Mouse (Mus musculus) heart, embryonic 12.5 days (tissue): ENCODE results near the gene Tlr9. TPM values are rescaled to one million over a fixed set of nuclear protein-coding genes. Genes with fewer than 3 reads are reported as not detected.

ENCODE experiments used
- ATAC-seq: fragments of 200-750 bp; cut with Nextera tagmentation; 2 replicates; pipeline ENCODE4 v1.8.0; 2017; ENCODE audit warnings: moderate TSS enrichment, moderate library complexity; ENCODE audit not compliant: insufficient number of reproducible peaks, low FRiP score
- H3K27ac ChIP-seq: fragments of 300-500 bp; sonication (generic); 2 replicates; pipeline ENCODE4 v1.5.1; 2016; ENCODE audit warnings: mild to moderate bottlenecking, moderate library complexity; ENCODE audit not compliant: poor library complexity, severe bottlenecking
- H3K27me3 ChIP-seq: fragments of 300-500 bp; sonication (generic); replicated peaks from 2 replicates; pipeline ENCODE4 v1.6.1; 2016; ENCODE audit warnings: mild to moderate bottlenecking, moderate library complexity
- H3K36me3 ChIP-seq: fragments of 300-500 bp; sonication (generic); 2 replicates; pipeline ENCODE4 v1.6.1; 2016; ENCODE audit warnings: mild to moderate bottlenecking, moderate library complexity
- H3K4me1 ChIP-seq: fragments of 300-500 bp; sonication (generic); replicated peaks from 2 replicates; pipeline ENCODE4 v1.6.1; 2016; ENCODE audit warnings: mild to moderate bottlenecking
- H3K4me2 ChIP-seq: fragments of 300-500 bp; sonication (generic); 2 replicates; pipeline ENCODE4 v1.6.1; 2016; ENCODE audit warnings: mild to moderate bottlenecking, moderate library complexity
- H3K4me3 ChIP-seq: fragments of 300-500 bp; sonication (generic); 2 replicates; pipeline ENCODE4 v1.5.1; 2016; ENCODE audit warnings: mild to moderate bottlenecking
- H3K9ac ChIP-seq: fragments of 300-500 bp; sonication (generic); 2 replicates; pipeline ENCODE4 v1.6.1; 2016; ENCODE audit warnings: mild to moderate bottlenecking, moderate library complexity
- H3K9me3 ChIP-seq: fragments of 300-500 bp; sonication (generic); replicated peaks from 2 replicates; pipeline ENCODE4 v1.6.1; 2016; ENCODE audit warnings: mild to moderate bottlenecking, moderate library complexity
- WGBS: fragments of 180-500 bp; shearing (Covaris S2); methylation state at CpG from one replicate; pipeline ENCODE4 v1.1.7; 2016; 5-methylcytosine and 5-hydroxymethylcytosine counted together
- polyA plus RNA-seq: library from polyadenylated mRNA; unstranded; fragments of >200 nt; fragmentation: Nextera tagmentation; extraction: Ambion mirVana; gene quantifications from 2 replicates; pipeline ENCODE4 v1.2.1, GENCODE M21; 2016

Gene Tlr9
- polyA plus RNA-seq, 1 experiment from 2014 or later: not detected

DNA sequence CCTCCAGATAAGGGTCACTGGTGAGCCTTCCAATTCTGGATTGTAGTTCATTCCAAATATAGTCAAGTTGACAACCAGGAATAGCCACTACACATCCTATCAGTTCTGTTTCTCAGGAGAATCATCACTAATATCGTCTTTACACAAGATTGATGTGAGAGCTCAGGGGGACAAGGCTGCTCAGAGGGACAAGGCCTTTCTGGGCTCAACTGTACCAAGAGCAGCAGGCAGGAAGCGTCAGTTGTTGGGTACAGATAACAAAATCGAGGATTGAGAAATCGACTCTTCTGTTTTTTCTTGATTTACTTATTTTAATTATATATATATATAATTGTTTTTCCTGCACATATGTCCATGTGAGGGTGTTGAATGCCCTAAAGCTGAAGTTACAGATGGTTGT lies 36.0 kb downstream of the Tlr9 start:
- H3K27me3 ChIP-seq: no peaks in the 10 kb centered on the region
- H3K36me3 ChIP-seq: no peaks in the 10 kb centered on the region
- ATAC-seq: no peak
- H3K4me2 ChIP-seq: no peak overlapping the region
- H3K27ac ChIP-seq: no peak overlapping the region
- no peak overlapping the region for H3K4me3 ChIP-seq
- H3K9me3 ChIP-seq: no peaks in the 10 kb centered on the region
- no peaks in the 10 kb centered on the region for H3K4me1 ChIP-seq
- H3K9ac ChIP-seq: no peak overlapping the region
- 72% methylated on average over 4 of the region's 4 CpGs for WGBS

DNA sequence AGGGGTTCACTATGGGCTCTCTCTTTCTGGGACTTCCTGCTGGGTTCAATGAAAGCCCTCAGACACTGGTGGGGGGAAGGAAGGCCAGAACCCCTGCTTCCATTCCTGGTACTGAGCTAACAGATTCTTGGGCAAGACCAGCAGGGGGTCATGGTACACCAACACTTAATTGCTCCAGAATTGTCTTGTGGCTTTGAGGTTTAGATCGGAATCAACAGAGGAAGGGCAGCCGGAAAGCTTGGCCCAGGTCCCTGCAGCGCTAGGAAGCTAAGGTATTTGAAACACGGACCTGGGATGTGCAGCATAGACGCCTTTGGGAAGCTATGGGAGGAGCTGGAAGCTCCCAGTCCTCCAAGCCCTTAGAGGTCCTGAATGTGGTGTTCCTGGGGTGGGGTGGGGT lies 36.6 kb downstream of the Tlr9 start:
- no peak for ATAC-seq
- H3K27me3 ChIP-seq: no peaks in the 10 kb centered on the region

DNA sequence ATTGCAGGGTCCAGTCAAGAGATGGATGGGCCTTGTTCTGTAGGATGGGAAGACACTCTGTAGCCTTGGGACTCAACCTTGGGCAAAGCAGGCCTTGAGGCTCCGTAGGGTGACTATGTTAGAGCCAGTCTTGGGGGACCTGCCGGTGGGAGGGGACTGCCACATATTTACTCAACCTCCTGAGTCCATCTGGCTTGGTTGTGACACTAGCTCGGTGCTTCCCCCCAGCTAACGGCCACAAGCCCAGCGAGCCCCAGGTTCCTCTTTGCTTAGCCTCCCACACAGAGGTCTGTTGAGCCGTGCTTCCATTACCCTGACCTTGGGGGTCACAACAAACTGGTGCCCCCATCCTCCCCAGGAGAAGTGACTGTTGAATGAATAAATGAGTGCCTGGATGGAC lies 38.7 kb downstream of the Tlr9 start:
- Histone ChIP-seq H3K9me3 (no peaks in the 10 kb centered on the region), H3K4me2 (no peak overlapping the region), H3K9ac (no peak overlapping the region), H3K36me3 (no peaks in the 10 kb centered on the region), H3K27ac (no peak overlapping the region), H3K4me1 (no peaks in the 10 kb centered on the region; the same call in 1 of the 2 replicates), H3K4me3 (no peak overlapping the region), H3K27me3 (no peaks in the 10 kb centered on the region)
- no peak for ATAC-seq
- WGBS: 85% methylated on average over 6 of the region's 6 CpGs

More for the DNA sequence above, 36.6 kb downstream of the Tlr9 start:
- H3K36me3 ChIP-seq: no peaks in the 10 kb centered on the region
- WGBS: 64% methylated on average over 5 of the region's 5 CpGs
- no peak overlapping the region for H3K27ac ChIP-seq
- no peak overlapping the region for H3K4me3 ChIP-seq
- no peaks in the 10 kb centered on the region for H3K9me3 ChIP-seq
- H3K4me1 ChIP-seq: no peaks in the 10 kb centered on the region
- no peak overlapping the region for H3K4me2 ChIP-seq
- no peak overlapping the region for H3K9ac ChIP-seq

DNA sequence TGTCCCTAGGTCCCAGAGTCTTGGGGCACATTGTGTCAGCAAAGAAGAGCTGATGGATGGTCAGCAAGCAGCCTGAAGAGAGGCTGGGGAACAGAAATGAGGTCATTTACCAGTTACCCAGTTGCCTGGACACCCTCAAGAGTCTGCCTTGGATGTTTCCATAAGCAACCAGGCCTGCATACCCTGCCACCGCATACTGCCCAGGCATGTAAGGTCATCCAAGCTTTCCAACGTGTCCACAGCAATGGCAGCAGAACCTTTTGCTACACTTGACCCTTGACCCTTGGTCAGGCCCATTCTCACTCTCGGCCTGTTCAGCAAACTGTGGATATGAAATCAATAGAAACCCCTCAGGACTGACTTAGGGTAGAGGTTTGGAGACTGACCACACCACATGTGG lies 39.1 kb downstream of the Tlr9 start:
- Histone ChIP-seq H3K4me1 (no peaks in the 10 kb centered on the region; the same call in 1 of the 2 replicates), H3K9ac (no peak overlapping the region), H3K27me3 (no peaks in the 10 kb centered on the region), H3K36me3 (no peaks in the 10 kb centered on the region), H3K4me3 (no peak overlapping the region), H3K4me2 (no peak overlapping the region), H3K27ac (no peak overlapping the region), H3K9me3 (no peaks in the 10 kb centered on the region)
- 68% methylated on average over 3 of the region's 3 CpGs for WGBS
- ATAC-seq: no peak

DNA sequence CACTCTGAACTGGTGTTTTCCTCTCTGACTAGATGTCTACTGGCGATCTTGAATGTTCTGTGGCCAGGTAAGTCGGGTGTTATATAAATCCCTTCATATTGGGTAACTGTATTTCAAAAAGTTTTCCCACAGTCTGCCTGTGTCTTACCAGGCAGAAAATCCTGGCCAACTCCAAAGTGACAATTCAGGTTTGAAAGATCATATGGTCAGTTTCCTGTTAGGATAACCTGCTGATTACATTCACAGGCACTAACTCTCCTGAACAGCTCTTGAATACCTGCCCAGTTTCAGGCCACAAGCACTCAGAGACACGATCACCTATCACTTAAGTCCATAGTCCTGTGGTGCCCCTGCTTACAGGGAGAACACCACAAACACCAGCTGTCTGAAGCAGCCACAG lies 39.7 kb downstream of the Tlr9 start:
- Histone ChIP-seq H3K4me1 (no peaks in the 10 kb centered on the region; the same call in 1 of the 2 replicates), H3K27ac (no peak overlapping the region), H3K36me3 (no peaks in the 10 kb centered on the region), H3K9ac (no peak overlapping the region), H3K4me2 (no peak overlapping the region), H3K27me3 (no peaks in the 10 kb centered on the region), H3K4me3 (no peak overlapping the region), H3K9me3 (no peaks in the 10 kb centered on the region)
- WGBS: 77% methylated on average over 3 of the region's 3 CpGs
- ATAC-seq: no peak

GRCm38 (mm10) chr9:106263381-106263924 lies 41.1 kb downstream of the Tlr9 start:
- Histone ChIP-seq H3K4me2 (no peak overlapping the region), H3K9ac (no peak overlapping the region), H3K27me3 (no peaks in the 10 kb centered on the region), H3K9me3 (no peaks in the 10 kb centered on the region), H3K36me3 (no peaks in the 10 kb centered on the region), H3K4me1 (peaks cover 4% of the 10 kb centered on the region; the same call in 1 of the 2 replicates), H3K4me3 (no peak overlapping the region), H3K27ac (no peak overlapping the region)
- 70% methylated on average over 9 of the region's 9 CpGs for WGBS
- no peak for ATAC-seq

DNA sequence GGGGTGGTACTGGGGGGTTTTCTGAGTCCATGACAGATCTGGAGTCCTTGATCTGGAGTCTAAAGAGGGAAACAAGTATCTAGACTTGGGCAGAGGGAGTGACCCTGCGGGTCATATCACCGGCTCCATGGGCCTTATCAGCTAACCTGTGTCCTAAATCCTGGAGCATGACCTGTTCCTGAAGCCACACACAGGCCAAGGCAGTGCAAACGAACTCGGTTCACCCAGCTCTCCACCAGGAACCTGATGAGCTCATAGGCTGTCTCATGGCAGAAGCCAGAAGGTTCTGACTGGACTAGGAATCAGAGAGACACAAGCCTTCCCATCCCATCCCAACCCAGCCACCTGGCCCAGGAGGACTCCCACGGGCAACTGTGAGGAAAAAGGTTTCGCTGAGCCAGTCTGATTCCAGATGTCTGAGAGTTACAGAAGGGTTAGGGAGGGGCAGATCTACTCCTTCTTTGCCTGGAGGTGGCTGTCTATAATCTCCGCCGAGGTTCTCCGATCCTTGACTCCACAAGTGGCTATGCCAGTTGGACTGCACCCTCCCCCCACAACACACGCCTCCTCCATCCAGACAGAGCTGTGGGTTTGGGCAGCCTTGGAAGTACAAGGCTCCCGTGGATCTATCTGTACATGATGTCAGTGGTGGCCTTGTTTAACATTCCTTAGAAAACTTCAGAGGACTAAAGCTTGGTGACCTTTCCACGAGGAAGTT lies 43.1 kb downstream of the Tlr9 start:
- Histone ChIP-seq H3K36me3 (no peaks in the 10 kb centered on the region), H3K4me3 (no peak overlapping the region), H3K27ac (no peak overlapping the region), H3K9me3 (no peaks in the 10 kb centered on the region), H3K9ac (no peak overlapping the region), H3K4me1 (peaks cover 17% of the 10 kb centered on the region), H3K4me2 (no peak overlapping the region), H3K27me3 (no peaks in the 10 kb centered on the region)
- 67% methylated on average over 12 of the region's 12 CpGs for WGBS
- no peak for ATAC-seq

DNA sequence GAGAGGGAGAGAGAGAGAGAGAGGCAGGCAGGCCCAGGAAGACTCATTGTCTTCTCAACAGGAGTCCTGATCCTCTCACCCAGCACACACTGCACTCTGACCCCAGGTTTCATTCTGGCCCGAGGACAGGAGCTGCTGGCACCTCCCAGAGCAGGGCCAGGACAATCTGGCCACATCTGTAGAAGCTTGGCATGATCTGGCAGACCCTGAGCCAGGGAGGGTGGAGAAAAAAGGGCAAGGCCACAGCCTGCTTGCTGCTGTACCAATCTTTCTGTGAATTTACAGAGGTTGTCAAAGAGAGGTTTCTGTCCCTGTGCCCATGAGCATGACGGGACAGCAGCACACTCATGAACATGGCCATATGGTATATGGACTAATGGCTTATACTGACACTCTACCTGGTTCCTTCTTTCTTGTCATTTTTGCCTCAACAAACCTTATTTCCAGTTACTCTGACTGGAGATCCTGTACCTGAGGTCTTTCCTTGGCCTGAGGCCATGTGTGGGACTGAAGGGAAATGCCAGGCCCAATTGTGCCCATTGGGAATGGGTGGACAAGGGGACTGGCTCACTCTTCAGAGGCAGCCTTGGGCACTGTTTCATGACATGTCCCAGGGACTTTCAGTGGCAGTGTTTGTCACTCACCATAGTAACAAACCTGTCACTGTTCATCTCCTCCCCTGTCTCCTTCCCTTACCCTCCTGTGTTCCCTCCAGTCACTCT lies 44.7 kb downstream of the Tlr9 start:
- H3K36me3 ChIP-seq: no peaks in the 10 kb centered on the region
- H3K4me3 ChIP-seq: no peak overlapping the region
- no peak overlapping the region for H3K27ac ChIP-seq
- H3K27me3 ChIP-seq: no peaks in the 10 kb centered on the region
- H3K9me3 ChIP-seq: no peaks in the 10 kb centered on the region
- peaks cover 17% of the 10 kb centered on the region for H3K4me1 ChIP-seq
- no peak overlapping the region for H3K4me2 ChIP-seq
- no peak overlapping the region for H3K9ac ChIP-seq
- ATAC-seq: 0 out of 2 replicates have a peak, but pooled peaks have one; percentile 33
- 53% methylated on average over 2 of the region's 2 CpGs for WGBS

GRCm38 (mm10) chr9:106268421-106268820 lies 46.0 kb downstream of the Tlr9 start:
- 0 out of 2 replicates have a peak, but pooled peaks have one; percentile 4 for ATAC-seq
- WGBS: 46% methylated on average over 4 of the region's 4 CpGs
- Histone ChIP-seq H3K4me2 (no peak overlapping the region), H3K9ac (no peak overlapping the region), H3K27me3 (no peaks in the 10 kb centered on the region), H3K4me3 (no peak overlapping the region), H3K4me1 (peaks cover 17% of the 10 kb centered on the region), H3K36me3 (no peaks in the 10 kb centered on the region), H3K9me3 (no peaks in the 10 kb centered on the region), H3K27ac (no peak overlapping the region)

DNA sequence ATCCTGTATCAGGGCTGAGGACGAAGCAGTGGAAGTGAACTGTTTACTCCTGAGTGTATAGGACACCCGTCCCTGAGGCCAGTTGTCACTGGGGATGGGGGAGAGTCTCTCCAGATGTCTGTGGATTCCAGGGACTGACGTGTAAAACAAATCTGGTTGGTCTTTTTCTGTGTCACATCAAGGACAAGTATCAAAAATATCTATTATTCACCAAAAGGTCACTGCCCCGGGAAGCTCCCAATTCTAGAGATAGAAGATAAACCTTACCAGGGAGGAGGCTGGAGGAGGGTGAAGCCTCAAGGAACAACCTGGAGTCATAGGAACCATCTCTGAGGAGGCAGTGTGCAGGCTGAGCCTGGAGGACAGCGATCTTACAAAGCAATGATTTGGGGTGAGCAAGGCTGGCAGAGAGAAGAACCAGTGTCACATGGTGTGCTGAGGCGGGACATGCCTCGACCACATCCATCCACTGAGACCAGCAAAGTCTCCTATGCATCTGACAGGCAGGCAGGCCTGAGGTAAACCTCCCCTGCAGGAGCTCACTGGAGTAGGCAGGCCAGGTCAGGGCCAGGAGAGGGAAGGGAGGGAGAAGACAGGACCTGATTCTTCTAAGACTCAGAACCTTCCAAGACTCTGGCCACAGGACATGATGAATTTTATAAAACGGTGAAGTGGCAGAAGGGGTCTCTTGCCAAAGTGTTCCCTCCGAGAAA lies 46.8 kb downstream of the Tlr9 start:
- H3K4me1 ChIP-seq: peaks cover 17% of the 10 kb centered on the region
- no peak overlapping the region for H3K27ac ChIP-seq
- 56% methylated on average over 9 of the region's 9 CpGs for WGBS
- no peaks in the 10 kb centered on the region for H3K36me3 ChIP-seq
- no peak for ATAC-seq
- no peak overlapping the region for H3K9ac ChIP-seq
- H3K27me3 ChIP-seq: no peaks in the 10 kb centered on the region
- no peak overlapping the region for H3K4me2 ChIP-seq
- H3K4me3 ChIP-seq: no peak overlapping the region
- no peaks in the 10 kb centered on the region for H3K9me3 ChIP-seq

DNA sequence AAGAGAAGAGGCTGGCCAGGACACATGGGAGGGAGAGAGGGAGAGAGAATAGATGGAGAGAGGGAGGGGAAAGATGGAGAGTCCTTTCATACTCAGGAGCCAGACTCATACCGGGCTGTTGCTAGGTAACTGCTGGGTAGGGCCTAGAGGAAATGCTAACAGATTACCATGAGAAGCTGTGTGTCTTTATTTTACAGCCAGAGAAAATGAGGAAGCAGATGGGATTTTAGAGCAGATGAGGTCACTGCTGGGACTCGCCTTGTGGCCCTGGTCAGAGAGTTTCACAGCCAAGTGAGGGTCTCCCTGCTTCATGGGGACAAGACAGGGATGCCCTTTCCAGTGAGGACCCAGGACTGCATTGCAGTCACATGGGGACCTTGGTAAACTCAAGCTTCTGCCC lies 47.5 kb downstream of the Tlr9 start:
- no peak overlapping the region for H3K4me3 ChIP-seq
- no peak for ATAC-seq
- H3K27ac ChIP-seq: no peak overlapping the region
- H3K9me3 ChIP-seq: no peaks in the 10 kb centered on the region
- H3K27me3 ChIP-seq: no peaks in the 10 kb centered on the region
- peaks cover 17% of the 10 kb centered on the region for H3K4me1 ChIP-seq
- H3K36me3 ChIP-seq: no peaks in the 10 kb centered on the region
- WGBS: 44% methylated on average over 2 of the region's 2 CpGs
- no peak overlapping the region for H3K4me2 ChIP-seq
- H3K9ac ChIP-seq: no peak overlapping the region
